Mouse (Mus musculus) kidney, adult 18-20 months (tissue): ENCODE measurements at regions not wholly inside any gene's neighbourhood (a gene's known extent, or its start where the extent isn't known, plus 50 kb on each side); places are given as distances from the start of the nearest gene placed in this dataset.
A peak's percentile ranks its signal among the peaks of the same experiment; 100 is the strongest.
"Not testable (repeated sequence)": the region's sequence is repeated elsewhere in the genome, so short reads cannot be mapped to it uniquely, and the experiment has no call there.

Experiments
- DNase-seq: peaks from one replicate; pipeline ENCODE4 v3.0.0; 2021

- no peak for DNase-seq
These were observed 606.2 kb upstream of the Gpc5 start for GRCm38 (mm10) chr14:114485781-114486180.

- not testable (repeated sequence) for DNase-seq
These were observed 598.6 kb upstream of the Gpc5 start for GRCm38 (mm10) chr14:114493371-114493770.

- DNase-seq, result no peak
These were observed 587.0 kb upstream of the Gpc5 start for GRCm38 (mm10) chr14:114504976-114505375.

GRCm38 (mm10) chr14:114547910-114548680 is 543.9 kb upstream of the Gpc5 start:
- DNase-seq, result no peak

GRCm38 (mm10) chr14:114549101-114549500 is 542.9 kb upstream of the Gpc5 start:
- DNase-seq, result no peak

GRCm38 (mm10) chr14:114566411-114567030 is 525.5 kb upstream of the Gpc5 start:
- no peak for DNase-seq

GRCm38 (mm10) chr14:114567673-114568309 is 524.2 kb upstream of the Gpc5 start:
- peak; percentile 13 for DNase-seq

GRCm38 (mm10) chr14:114587367-114588064 is 504.5 kb upstream of the Gpc5 start:
- no peak for DNase-seq

GRCm38 (mm10) chr14:114609296-114609695 is 482.7 kb upstream of the Gpc5 start:
- DNase-seq, result no peak

- no peak for DNase-seq
These were observed 479.6 kb upstream of the Gpc5 start for GRCm38 (mm10) chr14:114612400-114612799.

- DNase-seq, result no peak
These were observed 435.4 kb upstream of the Gpc5 start for GRCm38 (mm10) chr14:114656636-114657035.

GRCm38 (mm10) chr14:114662028-114662427 is 430.0 kb upstream of the Gpc5 start:
- no peak for DNase-seq

- DNase-seq, result no peak
These were observed 406.9 kb upstream of the Gpc5 start for GRCm38 (mm10) chr14:114685133-114685532.

GRCm38 (mm10) chr14:114694930-114695329 is 397.1 kb upstream of the Gpc5 start:
- no peak for DNase-seq

- peak; percentile 42 for DNase-seq
These were observed 394.5 kb upstream of the Gpc5 start for GRCm38 (mm10) chr14:114697543-114697942.

- DNase-seq, result no peak
These were observed 368.9 kb upstream of the Gpc5 start for GRCm38 (mm10) chr14:114723080-114723479.

GRCm38 (mm10) chr14:114767323-114767722 is 324.7 kb upstream of the Gpc5 start:
- DNase-seq, result no peak

GRCm38 (mm10) chr14:114776723-114777122 is 315.3 kb upstream of the Gpc5 start:
- DNase-seq, result no peak

GRCm38 (mm10) chr14:114781821-114782220 is 310.2 kb upstream of the Gpc5 start:
- no peak for DNase-seq

GRCm38 (mm10) chr14:114790946-114791830 is 300.8 kb upstream of the Gpc5 start:
- peak; percentile 68 for DNase-seq

GRCm38 (mm10) chr14:114791831-114792224 is 300.2 kb upstream of the Gpc5 start:
- no peak for DNase-seq

GRCm38 (mm10) chr14:114804643-114805042 is 287.4 kb upstream of the Gpc5 start:
- DNase-seq, result no peak
